Mouse (Mus musculus): ENCODE results near the gene Pex26.

The Pex26 gene

GRCm38 (mm10) chr6:121183414-121184173 is at the start of gene Pex26:
TSS of gene Pex26 (plus strand) at chr6:121183667.
- peak; percentile 88 for DNase-seq (ENCODE audit: low read depth, low spot score)

DNA sequence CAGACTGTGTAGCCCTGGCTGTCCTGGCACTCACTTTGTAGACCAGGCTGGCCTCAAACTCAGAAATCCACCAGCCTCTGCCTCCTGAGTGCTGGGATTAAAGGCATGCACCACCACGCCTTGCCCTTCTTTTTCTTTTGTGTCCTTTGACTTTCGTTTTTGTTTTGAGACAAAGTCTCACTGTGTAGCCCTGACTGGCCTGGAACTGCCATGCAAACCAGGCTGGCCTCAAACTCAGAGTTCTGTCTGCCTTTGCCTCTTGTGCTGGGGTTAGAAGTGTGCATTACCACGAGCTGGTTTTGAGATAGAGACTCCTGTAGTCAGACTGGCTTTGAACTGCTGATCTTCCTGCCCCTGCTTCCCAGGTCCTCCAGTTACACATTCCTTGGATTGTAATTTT is 49.2 kb upstream of the Pex26 start:
- no peak for DNase-seq (ENCODE audit: low read depth, low spot score)

DNA sequence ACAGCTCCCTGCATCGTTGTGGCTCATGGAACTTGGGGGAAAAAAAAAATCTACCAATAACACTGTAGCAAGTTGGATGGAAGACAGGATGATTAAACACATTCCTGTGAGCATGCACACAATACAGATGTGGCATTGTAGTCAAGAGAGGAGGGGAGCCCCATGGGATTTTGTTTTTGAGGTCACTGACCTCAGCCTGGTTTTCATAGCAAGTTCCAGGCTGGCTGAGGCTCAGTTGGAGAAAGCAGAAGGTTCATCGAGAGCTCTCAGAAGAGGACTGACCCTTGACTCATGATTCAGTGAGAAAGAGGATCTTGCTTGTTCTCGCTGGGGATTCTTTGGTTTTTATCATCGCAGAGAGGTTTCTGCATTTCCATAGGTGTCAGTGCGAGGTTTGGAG is 48.6 kb upstream of the Pex26 start:
- no peak for DNase-seq (ENCODE audit: low read depth, low spot score)

GRCm38 (mm10) chr6:121137222-121137621 is 46.2 kb upstream of the Pex26 start:
- no peak for DNase-seq (ENCODE audit: low read depth, low spot score)

GRCm38 (mm10) chr6:121138338-121139040 is 45.0 kb upstream of the Pex26 start:
- no peak for DNase-seq (ENCODE audit: low read depth, low spot score)

- no peak for DNase-seq (ENCODE audit: low read depth, low spot score)
Measured at GRCm38 (mm10) chr6:121139271-121139670, 44.2 kb upstream of the Pex26 start.

DNA sequence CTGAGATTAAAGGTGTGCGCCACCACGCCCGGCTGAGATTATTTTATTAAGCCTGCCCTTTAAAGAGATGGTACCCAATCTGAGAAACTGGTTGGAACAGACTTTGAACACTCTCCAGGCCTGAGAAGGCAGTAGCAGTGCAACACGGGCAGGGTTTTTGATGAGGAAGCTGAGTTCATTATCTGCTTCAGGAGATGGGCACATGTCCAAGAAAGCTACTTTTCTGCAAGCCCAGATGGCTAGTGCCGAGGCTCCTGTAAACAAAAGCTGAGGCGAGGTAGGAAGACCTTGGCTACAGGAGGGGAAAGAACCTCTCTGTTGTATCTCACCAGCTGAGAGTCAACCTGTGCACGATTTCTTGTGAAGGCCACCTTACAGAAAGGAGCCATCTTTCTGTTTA is 41.2 kb upstream of the Pex26 start:
- no peak for DNase-seq (ENCODE audit: low read depth, low spot score)

- DNase-seq (ENCODE audit: low read depth, low spot score), result no peak
Measured at GRCm38 (mm10) chr6:121143439-121143838, 40.0 kb upstream of the Pex26 start.

- DNase-seq (ENCODE audit: low read depth, low spot score), result no peak
Measured at GRCm38 (mm10) chr6:121144066-121144465, 39.4 kb upstream of the Pex26 start.

GRCm38 (mm10) chr6:121145010-121145604 is 38.4 kb upstream of the Pex26 start:
- no peak for DNase-seq (ENCODE audit: low read depth, low spot score)

DNA sequence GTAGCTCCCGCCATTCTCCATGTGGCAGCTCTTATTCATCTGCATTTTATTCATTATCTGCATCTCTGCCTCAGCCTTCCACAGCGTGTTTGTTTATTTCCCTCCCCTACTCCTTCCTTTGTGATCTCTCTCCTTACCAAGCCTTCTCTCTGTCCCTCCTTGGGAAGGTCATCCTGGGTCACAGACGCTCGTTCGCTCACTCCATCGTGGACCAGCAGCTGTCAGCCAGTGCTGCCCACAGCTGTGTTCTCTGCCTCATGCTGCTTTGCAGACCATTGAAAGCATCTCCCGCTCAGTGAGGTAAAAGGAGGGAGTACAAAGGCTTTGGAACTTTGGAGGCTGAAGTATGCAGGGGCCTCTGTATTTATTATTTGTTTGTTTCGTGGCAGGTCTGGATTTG is 37.6 kb upstream of the Pex26 start:
- DNase-seq (ENCODE audit: low read depth, low spot score), result no peak

GRCm38 (mm10) chr6:121146798-121147197 is 36.7 kb upstream of the Pex26 start:
- no peak for DNase-seq (ENCODE audit: low read depth, low spot score)

DNA sequence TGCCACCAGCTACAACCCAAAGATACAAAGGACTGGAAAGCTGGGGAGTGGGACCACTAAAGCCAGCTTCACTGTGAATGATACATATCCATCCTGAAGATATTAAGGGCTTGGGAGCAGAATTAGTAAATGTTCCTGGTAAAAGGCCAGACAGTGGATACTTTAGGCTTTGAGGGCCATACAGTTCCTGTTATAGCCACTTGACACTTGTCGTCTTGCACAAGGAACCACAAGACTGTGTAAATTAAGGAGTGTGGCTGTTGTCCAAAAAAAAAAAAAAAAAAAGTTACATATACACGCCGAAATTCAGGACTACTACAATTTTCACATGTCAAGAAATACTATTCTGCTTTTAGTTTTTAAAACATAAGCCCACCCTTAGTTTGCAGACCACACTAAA is 35.1 kb upstream of the Pex26 start:
- DNase-seq (ENCODE audit: low read depth, low spot score), result no peak

DNA sequence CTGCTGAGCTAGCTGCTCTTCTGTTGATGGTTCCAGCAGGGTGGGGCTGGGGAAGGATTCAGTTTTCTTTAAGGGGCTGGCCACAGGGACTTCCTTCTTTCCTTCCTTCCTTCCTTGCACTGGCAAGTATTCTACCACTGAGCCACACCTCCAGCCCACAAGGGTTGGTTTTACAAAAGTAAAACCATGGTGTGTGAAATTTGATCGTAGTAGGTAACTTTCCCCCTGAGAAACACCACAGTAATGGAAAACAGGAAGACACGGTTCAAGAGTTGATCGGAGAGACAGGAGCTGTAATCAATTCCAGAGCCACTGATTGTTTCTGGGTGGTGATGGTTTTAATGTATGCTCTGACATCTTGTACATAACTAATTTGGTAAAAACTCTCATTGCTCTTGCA is 34.0 kb upstream of the Pex26 start:
- DNase-seq (ENCODE audit: low read depth, low spot score), result no peak

GRCm38 (mm10) chr6:121150126-121150525 is 33.3 kb upstream of the Pex26 start:
- no peak for DNase-seq (ENCODE audit: low read depth, low spot score)

DNA sequence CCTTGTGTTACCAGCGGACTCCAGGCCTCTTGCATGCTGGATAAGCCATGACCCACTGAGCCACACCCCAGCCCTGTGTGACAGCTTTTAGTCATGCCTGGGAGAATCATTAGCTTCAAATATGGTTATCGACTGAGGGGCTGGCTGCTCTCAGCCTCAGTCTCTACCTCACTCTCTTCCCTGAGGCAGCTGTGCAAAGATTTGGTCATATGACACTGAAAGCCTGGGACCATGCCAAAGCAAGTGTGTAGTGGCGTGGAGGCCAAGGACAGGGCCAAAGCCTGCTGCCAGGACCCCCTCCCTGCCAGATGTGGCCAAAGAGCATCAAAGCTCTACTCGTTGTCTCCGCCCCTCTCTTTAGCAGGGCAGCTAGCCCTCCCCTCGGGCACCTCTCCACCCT is 31.7 kb upstream of the Pex26 start:
- no peak for DNase-seq (ENCODE audit: low read depth, low spot score)

GRCm38 (mm10) chr6:121153177-121153576 is 30.3 kb upstream of the Pex26 start:
- no peak for DNase-seq (ENCODE audit: low read depth, low spot score)

- no peak for DNase-seq (ENCODE audit: low read depth, low spot score)
Measured at GRCm38 (mm10) chr6:121154451-121155300, 28.8 kb upstream of the Pex26 start.

GRCm38 (mm10) chr6:121156030-121156429 is 27.4 kb upstream of the Pex26 start:
- no peak for DNase-seq (ENCODE audit: low read depth, low spot score)

DNA sequence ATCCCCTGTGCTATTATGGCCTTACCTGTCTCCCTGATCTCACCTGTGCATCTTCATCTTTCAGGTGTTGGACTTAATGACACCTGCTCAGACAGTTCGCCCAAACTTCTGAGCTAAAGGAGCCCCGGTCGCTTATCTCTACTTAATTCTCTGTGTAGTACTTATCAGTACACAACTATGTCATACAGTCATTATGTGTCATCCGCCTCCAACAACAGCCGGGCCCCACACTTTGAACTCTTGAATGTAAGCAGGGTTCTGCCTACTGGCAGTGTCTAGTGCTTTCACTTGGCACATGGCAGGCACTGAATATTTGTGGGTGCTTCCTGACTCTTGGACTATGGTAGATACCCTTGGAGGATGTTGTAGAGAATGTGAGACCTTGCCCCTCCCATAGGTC is 23.9 kb upstream of the Pex26 start:
- DNase-seq (ENCODE audit: low read depth, low spot score), result no peak

- DNase-seq (ENCODE audit: low read depth, low spot score), result no peak
Measured at GRCm38 (mm10) chr6:121160126-121160525, 23.3 kb upstream of the Pex26 start.

DNA sequence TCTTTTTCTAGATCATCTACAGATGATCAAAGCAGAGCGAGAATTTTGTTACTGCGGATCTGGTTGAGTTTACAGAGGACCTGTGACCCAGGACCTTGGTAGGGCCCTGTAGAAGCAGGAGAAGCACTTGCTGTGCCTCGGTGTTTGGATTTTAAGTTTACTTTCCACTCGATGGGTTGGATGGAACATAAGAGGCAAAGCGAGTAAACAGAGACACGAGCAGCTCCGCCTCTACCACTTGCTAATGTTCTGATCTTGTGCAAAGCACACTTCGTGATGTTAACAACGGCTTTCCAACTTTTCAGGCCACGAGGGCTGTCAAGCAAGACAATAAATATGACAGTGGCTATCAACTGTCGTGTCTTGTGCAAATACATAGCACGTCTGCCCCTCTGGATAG is 20.9 kb upstream of the Pex26 start:
- DNase-seq (ENCODE audit: low read depth, low spot score), result no peak

All from retina, adult 2 months (tissue).